Mouse (Mus musculus) embryonic stem cell, embryonic (primary cell): ENCODE measurements around the gene Mgat4c.

Experiments
- CTCF ChIA-PET, 4 experiments: fragments of 300-600 bp in 2 of 4; fragments of 350-600 bp in 2 of 4; sonication (Branson Sonifier 250); formaldehyde crosslinking; loops; one replicate each; lab custom pipeline; 2022; ENCODE audit warnings: inconsistent platforms in 2 of 4; lab: Charles Lee
- POLR2A ChIA-PET, 4 experiments: fragments of 300-600 bp in 2 of 4; fragments of 350-600 bp in 2 of 4; sonication (Branson Sonifier 250); formaldehyde crosslinking; loops; one replicate each; lab custom pipeline; 2022; ENCODE audit warnings: antibody characterized with exemption in 4 of 4, inconsistent platforms in 1 of 4; lab: Charles Lee

Gene Mgat4c

DNA sequence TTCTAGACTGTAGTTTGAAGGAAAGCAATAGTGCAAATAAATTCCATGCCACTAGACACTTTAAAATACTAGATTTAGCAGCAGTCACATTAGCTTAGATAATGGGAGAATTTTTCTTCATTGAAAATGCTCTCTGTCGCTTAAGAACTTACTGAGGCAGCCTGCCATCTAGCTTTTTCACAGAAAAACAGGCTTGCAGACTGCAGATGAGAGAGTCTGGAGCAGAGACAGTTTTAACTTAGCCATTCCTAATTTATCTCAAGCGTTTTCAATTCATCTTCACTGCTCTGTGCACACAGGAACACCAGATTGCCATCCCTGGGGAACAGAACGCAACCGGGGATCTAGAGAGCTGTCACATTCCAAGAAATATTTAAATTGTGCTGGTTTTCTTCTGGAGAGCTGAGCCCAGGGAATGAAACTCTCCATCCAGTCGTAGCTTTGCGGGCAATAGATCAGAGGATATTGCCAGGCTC, at the start of gene Mgat4c:
TSS of gene Mgat4c (plus strand) at position 51 of the 476 bp plus-strand sequence.
- POLR2A ChIA-PET: no interaction called here
- CTCF ChIA-PET: no interaction called here

DNA sequence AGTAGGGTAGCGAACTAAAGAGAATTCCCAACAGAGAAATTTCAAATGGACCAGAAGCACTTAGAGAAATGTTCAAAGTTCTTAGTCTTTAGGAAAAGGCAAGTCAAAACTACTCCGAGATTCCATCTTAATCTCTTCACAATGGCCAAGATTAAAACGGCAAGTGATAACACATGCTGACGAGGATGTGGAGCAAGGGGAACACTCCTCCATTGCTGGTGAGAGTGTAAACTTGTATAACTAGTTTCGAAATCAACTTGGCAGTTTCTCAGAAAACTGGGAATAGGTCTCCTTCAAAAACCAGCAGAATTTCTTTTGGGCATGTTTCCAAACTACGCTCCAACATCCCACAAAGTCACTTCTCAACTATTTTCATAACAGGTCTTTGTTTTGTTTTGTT, 46.0 kb upstream of the Mgat4c start:
- ChIA-PET POLR2A (no interaction called here), CTCF (no interaction called here)

DNA sequence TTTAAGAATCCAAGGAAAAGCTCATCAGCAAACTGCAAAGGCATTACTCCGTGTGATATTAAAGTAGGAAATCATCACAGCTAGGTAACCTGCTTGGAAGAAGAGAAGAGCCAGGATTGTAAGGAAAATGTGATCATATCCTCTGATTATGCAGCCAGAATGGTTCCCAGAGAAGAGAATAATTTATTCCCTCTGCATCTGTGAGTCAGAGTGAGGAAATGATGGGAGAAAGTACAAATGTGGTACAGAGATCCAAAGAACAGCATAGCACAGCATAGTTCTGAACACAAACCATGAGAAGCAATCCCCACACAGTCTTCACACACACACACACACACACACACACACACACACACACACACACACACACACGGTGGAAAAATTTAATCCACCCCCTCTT, 40.2 kb upstream of the Mgat4c start:
- CTCF ChIA-PET: no interaction called here
- POLR2A ChIA-PET: no interaction called here

DNA sequence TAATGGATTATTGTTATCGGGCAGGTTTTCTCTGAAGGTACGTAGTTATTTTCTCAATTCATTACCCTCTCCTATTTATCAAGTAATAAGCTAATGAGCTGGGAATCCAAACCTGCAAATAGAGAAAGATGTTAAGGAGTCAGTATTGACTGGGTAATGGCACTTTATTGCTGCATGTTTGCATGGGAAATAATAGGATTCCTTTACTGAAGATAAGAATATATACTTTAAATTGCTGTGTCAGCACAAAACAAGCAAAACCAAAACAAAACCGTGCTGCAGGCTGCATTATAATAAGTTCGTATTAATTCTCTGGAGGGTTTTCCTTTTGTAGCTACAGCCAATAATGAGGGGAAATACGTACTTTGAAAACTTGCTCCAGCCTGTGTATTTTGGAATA, 627 bp downstream of the Mgat4c start:
- ChIA-PET CTCF (no interaction called here), POLR2A (no interaction called here)

DNA sequence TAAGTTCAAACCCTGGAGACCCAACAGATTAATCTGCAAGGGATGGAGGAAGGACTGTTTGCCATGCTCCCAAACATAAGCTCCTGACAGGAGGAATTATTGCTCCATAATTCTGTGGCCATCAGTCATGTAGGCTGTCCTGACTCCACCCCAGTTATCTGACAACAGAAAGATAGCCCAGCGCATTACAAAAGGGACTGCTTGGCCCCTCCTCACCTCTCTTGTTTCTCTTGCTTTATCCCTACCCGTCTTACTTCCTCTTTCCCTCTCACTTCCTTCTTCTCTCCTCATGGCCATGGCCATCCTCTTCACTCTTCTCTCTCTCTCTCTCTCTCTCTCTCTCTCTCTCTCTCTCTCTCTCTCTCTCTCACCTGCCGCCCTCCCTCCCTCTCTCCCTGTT, 80.5 kb downstream of the Mgat4c start:
- CTCF ChIA-PET: no interaction called here
- POLR2A ChIA-PET: no interaction called here

DNA sequence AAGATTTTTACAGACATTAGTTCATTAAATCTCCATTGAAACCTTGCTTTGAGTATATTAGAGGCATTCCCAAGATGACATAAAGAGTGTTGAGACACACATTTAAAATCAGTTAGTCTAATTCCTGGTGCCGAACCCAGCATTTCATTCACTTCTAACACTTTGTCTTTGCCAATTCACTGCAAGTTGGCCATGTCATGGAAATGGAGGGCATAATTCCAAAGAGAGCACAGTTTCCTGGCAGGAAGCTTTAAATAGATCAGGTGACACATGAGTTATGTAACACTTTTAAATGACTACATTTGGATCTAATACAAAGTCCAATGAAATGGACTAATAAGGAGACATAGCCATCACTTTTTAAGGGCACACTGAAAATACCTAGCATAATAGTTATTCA, 89.4 kb downstream of the Mgat4c start:
- POLR2A ChIA-PET: no interaction called here
- CTCF ChIA-PET: no interaction called here

DNA sequence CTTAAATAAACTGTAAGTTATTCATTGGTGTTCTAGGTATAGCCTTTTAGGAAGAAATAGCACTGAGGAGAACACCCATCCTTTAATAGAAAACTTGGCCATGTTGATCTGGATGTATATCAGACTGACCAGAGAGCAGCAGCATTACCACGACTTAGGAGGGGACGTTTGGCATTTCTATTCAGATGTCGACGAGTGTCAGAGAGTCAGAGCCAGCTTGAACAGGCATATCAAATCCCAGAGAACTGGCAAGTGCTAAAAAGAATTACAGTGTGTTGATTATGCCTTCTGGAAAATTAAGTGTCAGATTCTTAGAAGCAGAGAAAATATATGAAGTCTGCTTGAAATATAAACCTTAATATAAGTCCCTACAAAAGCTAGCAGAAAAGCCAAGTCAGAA, 89.9 kb downstream of the Mgat4c start:
- ChIA-PET POLR2A (no interaction called here), CTCF (no interaction called here)

DNA sequence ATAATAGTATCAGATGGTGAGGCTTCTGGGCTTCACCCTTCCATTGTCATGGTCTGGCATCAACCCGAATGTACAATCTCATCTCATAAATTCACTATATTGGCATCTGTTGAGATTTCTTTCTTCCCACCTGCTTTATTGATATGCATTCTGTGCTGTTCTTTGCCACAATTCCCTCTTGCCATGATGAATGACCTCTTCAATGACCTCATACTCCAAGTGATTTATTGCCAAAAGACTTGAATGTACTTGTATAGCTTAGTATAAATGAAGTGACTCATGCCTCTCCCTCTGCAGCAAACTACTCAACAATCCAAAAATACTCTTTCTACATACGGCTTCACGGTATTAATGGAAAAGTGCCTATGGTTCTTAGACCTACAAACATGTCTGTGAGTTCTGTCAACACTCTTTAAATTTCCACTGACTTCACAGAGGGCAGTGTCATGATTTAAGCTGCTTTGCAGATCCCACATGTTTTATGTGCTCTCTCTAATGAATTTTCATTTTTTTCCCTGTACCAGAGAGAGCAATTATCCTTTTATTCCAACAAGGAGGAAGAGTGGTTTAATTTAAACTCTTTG, 102.0 kb downstream of the Mgat4c start:
- POLR2A ChIA-PET: no interaction called here

DNA sequence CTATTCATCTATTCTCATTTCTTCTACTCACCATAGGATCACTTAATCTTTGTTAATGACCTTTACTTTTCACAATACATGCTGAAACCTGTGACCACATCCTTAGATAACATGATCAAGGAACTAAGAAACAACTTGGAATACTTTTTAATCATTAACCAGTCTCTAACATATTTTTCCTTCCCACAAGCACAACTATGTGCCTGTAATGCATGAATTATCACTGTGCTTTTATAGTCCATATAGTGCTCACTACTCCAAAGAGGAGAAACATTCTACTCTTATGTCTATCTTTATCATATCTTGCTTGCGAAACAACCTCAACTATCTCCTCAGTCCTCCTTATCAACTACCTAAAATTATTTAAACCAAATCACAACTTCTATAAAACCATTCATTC, 114.2 kb downstream of the Mgat4c start:
- ChIA-PET POLR2A (no interaction called here), CTCF (no interaction called here)

More for the DNA sequence above, 102.0 kb downstream of the Mgat4c start:
- CTCF ChIA-PET: no interaction called here

DNA sequence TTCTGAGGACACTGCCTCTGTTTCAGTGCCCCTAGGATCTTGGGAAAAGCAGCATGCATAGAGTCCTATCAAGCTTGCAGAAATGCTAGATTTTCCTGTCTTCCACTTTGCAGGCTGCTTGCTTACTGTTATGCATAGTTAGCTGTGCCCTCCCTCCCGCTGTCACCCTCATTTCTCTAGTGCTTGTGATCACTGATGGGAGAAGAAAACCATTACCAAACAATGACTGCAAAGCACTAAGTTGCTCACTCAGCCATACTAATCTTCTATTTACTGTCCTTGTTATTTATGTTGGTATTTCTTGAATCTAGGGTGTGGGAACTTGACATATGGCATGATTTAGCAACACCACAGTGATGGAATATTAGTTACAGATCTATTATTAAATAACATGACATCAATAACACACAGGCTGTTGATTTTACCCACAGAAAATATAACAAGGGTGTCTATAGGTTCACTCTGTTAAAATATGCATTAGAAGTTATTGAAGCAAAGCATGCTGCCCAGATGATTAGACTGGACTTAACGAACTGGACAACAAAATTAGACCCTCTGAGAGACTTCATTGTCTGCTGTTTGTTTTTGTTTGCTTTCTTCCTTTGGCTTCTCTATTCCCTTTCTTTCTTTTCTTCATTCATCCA, 117.7 kb downstream of the Mgat4c start:
- CTCF ChIA-PET: no interaction called here
- POLR2A ChIA-PET: no interaction called here

DNA sequence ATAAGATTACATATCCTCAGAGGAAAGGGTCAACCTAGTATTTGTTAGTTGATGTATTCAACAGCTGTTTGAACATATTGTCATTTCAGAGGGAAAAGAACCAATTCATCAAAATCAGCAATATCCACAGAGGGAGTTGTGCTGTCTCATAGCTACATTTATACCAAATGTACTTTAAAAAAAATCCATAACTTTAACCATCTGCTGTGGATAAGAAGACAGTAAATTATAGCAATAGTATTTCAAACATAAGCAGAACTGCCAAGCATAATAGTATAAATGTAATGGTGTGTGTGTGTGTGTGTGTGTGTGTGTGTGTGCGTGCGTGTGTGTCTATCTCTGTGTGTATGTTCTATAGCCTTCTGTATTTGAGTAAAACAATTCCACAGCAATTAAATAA, 127.5 kb downstream of the Mgat4c start:
- ChIA-PET CTCF (no interaction called here), POLR2A (no interaction called here)

DNA sequence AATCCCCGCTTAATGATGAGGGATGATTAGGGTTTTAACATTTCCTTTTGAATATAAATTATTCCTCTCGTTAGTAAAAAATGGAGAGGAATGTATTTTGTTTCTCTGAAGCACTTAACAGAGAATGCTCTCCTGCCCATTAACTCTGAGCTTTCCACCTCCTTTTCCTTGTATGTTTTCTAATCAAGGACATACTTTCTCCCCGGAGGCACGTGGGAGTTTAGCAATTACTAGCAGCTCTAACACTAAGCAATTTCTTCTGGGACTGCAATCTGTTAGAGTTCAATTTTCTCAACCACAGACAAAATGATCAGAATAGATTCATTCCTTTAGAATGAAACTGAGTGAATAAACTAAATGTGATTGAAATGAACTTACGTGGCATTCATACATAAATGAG, 135.6 kb downstream of the Mgat4c start:
- POLR2A ChIA-PET: no interaction called here

DNA sequence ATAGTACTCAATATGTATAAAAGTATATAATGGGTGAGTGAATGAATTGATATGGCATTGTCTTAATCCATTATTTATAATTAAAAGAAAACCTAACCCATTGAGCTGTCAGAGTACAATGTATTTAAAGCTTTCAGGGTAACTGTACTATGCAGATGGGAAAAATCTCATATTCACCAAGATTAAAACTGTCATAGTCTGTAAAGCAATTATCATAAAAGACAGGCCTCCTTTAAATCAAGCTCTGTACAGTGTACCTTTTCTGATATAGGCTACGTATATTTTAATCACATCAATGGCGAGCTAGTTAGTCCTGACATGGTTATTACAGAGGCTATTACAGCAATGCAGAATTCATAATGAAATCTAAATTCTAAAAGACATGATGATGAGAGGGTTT, 146.7 kb downstream of the Mgat4c start:
- ChIA-PET CTCF (no interaction called here), POLR2A (no interaction called here)

More for the DNA sequence above, 135.6 kb downstream of the Mgat4c start:
- CTCF ChIA-PET: no interaction called here

DNA sequence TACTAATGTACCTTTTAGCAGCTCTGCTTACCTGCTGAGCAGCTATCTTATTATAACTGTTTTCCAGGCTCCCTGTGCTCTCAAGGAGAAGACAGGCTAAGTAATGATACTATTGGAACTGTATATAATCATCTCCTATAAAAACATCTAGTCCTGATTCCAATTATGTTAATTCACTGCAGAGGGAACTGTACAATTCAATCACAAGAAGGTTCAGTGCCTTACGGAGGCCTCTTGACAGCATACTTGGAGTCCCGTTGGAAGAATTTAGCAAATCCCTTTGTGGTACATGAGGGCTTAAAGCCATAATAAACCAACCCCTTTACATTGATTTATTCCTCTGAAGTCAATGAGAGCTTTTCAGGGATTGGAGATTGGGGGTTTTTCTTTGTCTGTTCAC, 174.8 kb downstream of the Mgat4c start:
- CTCF ChIA-PET: no interaction called here
- POLR2A ChIA-PET: interaction anchor here in 2 of 4 experiments (0.6 kb wide), 2 partner anchors 25 to 983 kb away, joined by 3 to 5 read pairs; no protein-coding TSS in a partner anchor

DNA sequence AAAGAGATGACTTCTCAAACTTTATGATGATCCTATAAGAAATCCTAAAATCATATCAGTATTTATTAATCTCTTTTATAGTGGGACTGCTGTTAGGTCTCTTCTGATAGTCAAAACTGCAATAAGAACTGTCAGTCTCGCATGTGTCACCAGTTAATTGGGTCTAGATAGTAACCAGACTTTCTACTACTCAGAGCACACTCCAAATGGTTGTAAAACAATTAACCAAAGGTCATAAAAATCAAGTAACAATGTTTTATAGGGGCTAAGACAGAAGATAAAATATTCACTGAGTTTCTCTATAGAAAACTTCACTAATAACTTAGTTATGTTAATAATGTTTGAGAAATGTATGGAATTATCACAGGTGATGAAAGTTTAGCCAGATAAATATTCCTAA, 208.6 kb downstream of the Mgat4c start:
- ChIA-PET POLR2A (no interaction called here), CTCF (interaction anchor here in 1 of 4 experiments (0.6 kb wide), 1 partner anchor 82 kb away, joined by 3 read pairs; no protein-coding TSS in a partner anchor)

DNA sequence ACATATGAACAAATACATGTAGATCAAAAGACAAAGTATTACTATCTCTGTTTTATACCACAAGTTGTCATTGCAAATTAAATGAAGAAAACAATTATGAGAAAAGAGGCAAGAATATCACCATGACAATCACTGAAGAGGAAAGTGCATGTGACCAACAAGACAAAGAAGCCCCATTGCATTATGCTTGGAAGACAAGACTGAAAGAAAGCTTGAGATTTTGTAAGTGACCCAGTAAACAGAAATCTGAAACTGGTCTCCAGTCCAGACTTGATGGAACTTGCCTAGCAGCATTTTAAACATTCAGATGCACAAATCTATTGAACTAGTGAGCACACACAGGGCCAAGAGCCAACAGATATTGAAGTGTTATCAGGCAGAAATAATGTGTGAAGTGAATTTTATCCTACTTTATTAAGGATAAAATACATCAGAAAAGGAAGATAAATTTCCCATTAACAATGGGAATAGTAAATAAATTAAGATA, 236.1 kb downstream of the Mgat4c start:
- CTCF ChIA-PET: no interaction called here
- POLR2A ChIA-PET: no interaction called here

DNA sequence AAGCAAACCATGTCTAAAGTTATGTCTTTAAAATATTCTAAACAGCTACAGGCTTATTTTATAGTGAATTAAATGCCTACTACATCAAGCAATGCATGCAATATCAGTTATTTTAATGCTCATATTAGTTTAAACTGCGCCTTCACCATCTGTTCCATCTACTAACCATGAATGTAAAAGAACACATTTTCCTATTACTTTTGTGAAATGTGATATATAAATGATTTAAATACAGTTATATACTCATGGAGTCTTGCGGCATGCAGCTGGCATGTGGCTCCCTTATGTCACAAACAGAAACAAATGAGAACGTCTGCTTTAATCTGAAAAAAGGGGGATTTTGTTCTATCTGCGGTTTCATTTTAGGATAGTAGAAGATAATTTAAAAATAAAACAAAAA, 316.3 kb downstream of the Mgat4c start:
- CTCF ChIA-PET: no interaction called here
- POLR2A ChIA-PET: no interaction called here

DNA sequence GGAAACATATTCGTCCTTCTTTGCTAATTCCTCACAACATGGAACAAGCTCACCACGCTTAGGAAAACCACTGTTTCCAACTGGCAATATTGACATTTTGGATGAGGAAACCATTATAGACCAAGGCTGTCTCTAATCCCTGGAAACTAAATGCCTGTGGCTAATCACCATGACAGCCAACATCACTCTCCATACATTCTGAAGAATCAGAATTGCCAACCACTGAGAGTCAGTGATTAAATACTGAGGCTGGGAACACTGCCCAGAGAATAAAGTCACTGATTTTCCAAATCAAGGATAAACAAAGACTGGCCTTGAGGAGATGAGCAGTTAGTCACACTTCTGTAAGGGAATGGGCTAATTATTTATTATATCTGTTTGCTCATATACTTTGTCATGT, 361.2 kb downstream of the Mgat4c start:
- CTCF ChIA-PET: no interaction called here
- POLR2A ChIA-PET: no interaction called here

DNA sequence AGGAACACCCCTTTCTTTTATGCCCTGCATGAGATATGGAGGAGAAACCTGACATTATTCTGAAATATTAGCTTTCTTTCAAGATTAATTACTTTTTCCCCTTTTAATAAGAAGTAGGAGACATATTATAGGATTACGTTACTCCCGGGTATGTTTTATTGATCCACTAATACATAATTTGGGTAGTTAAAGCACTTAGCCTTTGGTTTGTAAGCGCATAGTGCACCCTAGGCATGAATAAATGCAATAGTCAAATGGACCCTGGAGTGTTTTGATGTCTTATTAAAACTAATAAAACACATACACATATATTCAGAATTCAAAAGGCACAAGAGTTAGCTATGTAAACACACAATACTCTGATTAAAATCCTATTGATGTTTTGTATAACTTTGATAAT, 374.9 kb downstream of the Mgat4c start:
- ChIA-PET CTCF (no interaction called here), POLR2A (no interaction called here)

DNA sequence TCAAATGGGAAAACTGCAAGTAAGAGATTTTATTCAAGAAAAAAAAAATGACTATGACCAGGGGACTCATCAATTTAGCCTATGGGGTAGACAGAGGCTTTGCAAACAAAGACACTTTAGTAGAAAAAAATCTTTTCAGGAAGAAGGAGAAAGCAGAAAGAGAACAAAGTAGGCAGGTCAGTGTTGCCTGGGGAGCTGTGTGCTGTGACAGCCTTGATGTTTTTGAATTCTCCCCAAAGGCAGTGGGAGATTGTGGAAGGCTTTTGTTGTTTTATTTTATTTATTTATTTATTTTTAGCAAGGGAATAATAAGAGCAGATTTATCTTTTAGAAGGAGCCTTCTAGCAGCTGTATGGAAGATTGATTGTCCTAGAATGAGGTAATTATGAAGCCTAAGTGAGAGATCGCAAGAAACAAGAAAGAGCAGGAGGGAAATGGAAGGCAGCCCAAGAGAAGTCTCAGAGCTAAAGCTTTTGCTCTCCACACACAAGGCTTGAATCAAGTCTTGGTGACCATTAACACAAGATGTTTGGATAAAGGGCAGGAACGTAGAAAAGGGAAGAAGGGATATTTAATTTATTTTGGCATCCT, 375.8 kb downstream of the Mgat4c start:
- ChIA-PET CTCF (no interaction called here), POLR2A (interaction anchor here in 1 of 4 experiments (0.7 kb wide), 1 partner anchor 90 kb away, joined by 3 read pairs; no protein-coding TSS in a partner anchor)
